Mouse (Mus musculus) testis, postnatal 10 days (tissue): ENCODE results near the gene Gipr.

Experiments used
- DNase-seq: peaks from one replicate; pipeline ENCODE4 v3.0.0; 2021; ENCODE audit warnings: low spot score

Gipr gene

GRCm38 (mm10) chr7:19165656-19166423, at the start of gene Gipr:
Gene Gipr (minus strand): TSS chr7:19166127.
- peak; percentile 53 for DNase-seq

- DNase-seq, result no peak
These were observed 49.0 kb upstream of the Gipr start for GRCm38 (mm10) chr7:19214940-19215339.

- DNase-seq, result no peak
These were observed 48.4 kb upstream of the Gipr start for GRCm38 (mm10) chr7:19214369-19214768.

DNA sequence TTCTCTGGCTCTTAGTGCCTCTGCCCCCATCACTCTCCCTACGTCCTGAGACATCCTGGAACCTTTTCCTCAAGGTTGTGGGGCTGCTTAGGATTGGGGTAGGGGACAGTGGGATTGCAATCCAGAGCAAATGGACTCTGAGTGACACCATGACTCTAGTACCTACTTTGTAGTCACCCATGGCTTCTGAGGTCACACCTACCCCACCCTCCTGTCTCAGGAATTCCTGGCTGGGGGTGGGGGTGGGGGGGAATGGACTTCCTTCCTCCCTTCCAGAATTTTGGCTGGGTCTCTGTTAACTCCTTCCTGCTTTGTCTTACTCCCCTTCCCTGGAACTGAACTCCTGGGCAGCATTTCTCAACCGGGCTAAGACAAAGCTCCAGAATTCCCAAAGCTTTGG, 47.5 kb upstream of the Gipr start:
- no peak for DNase-seq

GRCm38 (mm10) chr7:19211996-19212755, 46.2 kb upstream of the Gipr start, which contains the start of gene Gpr4:
Gene Gpr4 (plus strand): TSS chr7:19212538.
- DNase-seq, result peak; percentile 62

GRCm38 (mm10) chr7:19211041-19211675, 45.2 kb upstream of the Gipr start:
- no peak for DNase-seq

- no peak for DNase-seq
These were observed 44.1 kb upstream of the Gipr start for GRCm38 (mm10) chr7:19210010-19210409.

DNA sequence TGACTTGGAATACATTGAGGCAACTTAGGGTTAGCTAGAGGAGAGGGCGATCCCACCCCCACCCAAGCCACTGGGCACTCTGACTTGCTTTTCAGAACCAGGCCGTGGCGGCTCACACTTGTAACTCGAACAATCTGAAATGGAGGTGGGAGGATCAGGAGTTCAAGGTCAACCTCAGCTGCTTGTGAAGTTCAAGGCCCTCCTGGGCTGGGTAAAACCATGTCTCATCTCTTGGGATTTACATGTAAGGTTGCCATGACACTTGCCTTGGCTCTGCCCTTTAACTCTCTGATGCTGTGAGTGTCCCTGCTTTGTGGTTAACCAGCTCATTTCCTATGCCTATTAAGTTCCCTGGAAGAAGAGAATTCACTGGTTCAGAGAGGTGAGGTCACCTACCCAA, 43.6 kb upstream of the Gipr start:
- DNase-seq, result no peak

- peak; percentile 73 for DNase-seq
These were observed 43.1 kb upstream of the Gipr start for GRCm38 (mm10) chr7:19208944-19209472.

GRCm38 (mm10) chr7:19208201-19208910, 42.4 kb upstream of the Gipr start:
- no peak for DNase-seq

GRCm38 (mm10) chr7:19202065-19202850, 36.3 kb upstream of the Gipr start:
- DNase-seq, result no peak

- DNase-seq, result peak; percentile 60
These were observed 35.7 kb upstream of the Gipr start for GRCm38 (mm10) chr7:19201660-19202059.

DNA sequence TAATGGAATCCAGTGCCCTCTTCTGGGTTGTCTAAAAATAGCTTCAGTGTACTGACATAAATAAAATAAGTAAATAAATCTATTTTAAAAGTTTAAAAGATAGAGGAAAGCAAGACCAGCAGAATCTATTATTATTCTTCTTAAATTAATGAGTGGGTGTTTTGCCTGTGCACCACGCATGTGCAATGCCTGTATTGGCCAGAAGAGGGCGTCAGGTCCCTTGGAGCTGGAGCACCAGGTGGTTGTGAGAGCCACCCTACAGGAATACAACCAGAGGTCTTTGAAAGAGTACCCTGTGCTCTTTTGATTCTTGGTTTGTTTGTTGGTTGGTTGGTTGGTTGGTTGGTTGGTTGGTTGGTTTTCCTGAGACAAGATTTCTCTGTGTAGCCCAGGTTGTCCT, 32.1 kb upstream of the Gipr start:
- DNase-seq, result peak; percentile 73

GRCm38 (mm10) chr7:19196676-19197075, 30.7 kb upstream of the Gipr start:
- peak; percentile 69 for DNase-seq

DNA sequence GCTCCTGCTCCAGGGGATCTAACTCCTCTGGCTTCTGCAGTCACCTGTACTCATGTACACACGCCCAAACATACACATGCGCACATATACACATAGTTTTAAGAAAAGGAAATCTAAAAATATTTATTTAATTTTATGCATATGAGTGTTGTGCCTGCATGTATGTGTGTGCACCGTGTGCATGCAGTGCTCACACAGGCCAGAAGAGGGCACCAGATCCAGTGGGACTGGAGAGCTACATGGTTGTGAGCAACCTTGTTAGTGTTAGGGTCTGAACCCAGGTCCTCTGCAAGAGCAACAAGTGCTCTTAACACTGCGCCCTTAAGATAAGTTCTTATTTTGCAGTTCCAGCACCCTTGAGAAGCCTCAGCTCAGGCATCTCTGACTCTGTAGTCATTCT, 28.7 kb upstream of the Gipr start:
- DNase-seq, result no peak

- DNase-seq, result no peak
These were observed 18.8 kb upstream of the Gipr start for GRCm38 (mm10) chr7:19184758-19185157.

DNA sequence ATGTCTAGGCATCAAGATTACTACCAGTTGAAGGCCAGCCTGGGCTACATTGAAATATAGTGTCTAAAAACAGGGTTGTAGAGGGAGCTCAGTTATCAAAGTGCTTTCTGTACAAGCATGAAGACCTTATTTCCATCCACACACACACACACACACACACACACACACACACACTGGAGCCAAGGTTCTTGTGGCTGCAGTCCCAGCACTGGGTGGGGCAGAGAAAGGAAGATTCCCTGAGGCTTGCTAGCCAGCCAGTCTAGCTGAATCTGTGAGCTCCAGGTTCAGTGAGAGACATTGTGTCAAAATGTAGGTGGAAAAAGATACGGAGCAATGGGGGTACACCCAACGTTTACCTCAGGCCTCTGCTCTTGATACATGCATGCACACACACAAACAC, 18.3 kb upstream of the Gipr start:
- no peak for DNase-seq

DNA sequence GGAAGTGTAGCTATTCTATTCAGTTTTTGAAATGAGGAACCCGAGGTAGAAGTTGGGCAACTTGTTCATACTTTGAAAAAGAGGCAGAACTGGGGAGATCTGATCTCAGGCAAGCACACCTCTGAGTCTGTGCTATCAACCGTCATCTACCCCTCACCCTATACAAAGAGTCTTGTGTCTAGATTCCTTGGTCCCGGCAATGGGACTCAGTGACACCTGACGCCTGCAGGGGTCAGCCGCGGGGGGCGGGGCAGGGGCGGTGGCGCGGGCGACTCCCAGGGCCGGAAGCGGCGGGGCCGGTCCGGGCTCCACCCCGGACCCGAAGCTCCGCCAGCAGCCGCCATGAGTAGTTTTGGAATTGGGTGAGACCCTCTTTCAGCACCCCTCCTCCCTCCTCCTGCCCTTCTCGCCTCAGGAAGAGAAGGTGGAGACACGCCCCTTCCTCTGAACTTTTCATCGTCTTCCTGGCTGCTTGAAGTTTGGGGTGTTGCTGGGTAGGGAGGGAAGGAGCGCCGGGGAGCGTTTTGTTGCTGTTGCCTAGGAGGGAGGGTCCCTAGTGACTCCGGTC, 15.0 kb upstream of the Gipr start:
- DNase-seq, result peak; percentile 75

- DNase-seq, result no peak
These were observed 14.0 kb upstream of the Gipr start for GRCm38 (mm10) chr7:19179936-19180335.

DNA sequence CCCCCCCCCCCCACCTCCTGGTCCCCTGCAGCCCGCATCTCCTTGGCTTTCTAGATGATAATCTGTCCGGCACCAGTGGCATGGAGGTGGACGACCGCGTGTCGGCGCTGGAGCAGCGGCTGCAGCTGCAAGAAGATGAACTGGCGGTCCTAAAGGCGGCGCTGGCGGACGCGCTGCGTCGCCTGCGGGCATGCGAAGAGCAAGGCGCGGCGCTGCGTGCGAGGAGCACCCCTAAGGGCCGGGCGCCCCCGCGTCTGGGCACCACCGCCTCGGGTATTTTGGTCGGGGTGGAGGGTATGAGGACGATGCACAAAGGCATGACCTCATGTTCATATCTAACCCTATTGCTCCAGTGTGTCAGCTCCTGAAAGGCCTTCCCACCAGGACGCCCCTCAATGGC, 13.2 kb upstream of the Gipr start:
- peak; percentile 81 for DNase-seq
